Mouse (Mus musculus): ENCODE measurements around the gene Cbarp.

The Cbarp gene

DNA sequence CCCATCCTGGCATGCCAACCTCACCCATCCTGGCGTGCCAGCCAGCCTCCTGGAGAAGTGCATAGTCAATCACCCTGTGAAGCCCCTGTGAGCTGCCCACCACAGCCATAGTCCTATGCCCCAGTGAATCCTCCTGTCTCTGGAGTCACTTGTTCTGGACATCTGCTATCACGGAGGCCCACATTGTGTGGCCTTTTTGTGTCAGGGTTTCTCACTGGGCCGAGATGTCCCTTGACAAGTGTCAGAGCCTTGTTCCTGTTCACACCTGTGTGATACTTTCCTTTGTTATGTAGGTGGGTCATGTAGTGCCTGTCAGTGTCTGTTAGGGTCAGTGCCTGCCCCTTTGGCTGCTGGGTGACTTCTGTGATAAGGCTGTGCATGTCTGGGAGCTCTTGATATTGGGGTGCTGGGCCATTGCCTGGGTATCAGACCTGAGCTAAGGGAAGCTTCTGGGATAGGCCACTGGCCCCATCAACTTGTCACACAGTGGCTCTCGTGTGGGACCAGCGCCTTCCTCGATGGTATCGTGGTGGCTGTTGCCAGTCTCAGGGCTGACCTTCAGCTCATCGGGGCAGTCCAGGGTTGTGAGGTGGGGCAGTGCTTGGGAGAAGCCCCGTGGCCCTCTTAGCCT is 16.6 kb downstream of the Cbarp start:
- DNase-seq (ENCODE audit: low spot score in 2 of 2): no peak

DNA sequence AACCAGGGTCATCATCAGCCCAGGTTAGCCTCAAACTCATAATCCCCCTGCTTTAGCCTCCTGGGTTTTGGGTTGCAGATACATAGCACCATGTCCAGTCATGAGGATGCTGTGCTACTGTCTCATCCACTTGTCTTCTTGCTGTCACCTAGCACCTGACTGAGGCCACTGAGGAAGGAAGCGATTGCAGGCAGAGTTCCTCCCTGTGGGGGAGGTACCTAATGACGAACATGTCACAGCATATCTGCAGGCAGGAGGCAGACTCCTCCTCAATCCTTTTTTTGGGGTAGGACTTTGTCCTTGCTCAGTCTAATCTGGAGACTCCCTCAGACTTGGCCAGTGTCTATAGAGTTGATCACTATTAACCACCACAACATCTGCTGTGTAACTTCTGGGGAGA is 19.0 kb downstream of the Cbarp start:
- DNase-seq (ENCODE audit: low spot score in 2 of 2): no peak

DNA sequence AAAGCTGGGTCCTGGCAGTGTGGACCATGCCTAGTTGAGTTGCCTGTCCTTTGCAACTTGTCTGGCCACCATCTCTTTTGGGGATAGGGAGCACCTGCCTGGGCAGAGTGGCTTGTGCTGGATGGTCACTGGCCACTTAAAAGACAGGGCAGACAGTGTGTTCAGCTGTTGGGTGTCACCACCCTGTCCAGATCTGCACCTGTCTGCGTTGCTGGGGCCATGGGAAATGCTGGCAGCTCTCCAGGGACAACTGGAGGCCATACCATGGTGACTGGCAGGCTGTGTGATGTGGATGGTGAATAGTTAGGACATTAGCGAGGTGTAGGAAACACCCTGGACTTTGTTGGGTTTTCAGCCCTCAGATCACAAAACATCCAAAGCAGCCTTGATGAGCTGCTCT is 20.5 kb downstream of the Cbarp start:
- DNase-seq (ENCODE audit: low spot score in 2 of 2): no peak

DNA sequence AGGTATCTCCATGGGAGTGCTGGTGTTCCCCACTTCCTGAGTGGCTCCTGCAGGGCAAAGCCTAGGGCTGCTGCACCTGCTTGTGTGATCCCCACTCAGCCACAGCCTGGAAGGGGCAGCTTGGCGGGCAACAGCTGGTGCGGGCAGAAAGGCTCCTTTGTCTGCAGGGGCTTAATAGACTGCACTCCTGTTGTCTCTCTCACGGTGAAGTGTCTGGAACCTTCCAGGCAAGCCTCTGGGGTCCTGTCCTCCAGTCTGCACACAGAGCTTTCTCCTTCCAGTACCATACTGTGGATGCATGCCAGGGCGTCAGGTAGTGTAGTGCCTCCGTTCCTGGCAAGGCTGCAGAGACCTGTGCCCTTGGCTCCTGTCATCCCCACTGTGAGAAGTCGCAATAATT is 22.1 kb downstream of the Cbarp start:
- DNase-seq (ENCODE audit: low spot score in 2 of 2): no peak

DNA sequence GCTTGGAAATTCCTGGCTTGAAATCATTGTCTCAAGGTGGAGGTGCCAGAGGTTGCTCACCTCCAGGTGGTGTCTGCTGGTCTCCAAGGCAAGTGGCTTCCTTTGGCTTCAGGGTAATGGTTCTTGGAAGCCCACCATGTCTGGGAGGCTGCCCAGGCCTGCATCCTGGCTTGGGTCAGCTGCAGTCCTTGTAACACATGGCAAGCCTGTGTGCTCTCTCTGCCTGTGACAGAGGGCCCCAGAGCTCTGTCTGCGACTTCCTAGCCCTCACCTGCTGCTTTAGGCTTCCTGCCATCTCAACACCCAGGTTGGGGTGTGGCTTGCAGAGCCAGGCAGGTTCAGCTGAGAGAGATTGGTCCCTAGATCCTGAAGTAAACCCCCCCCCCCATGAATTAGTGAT is 22.9 kb downstream of the Cbarp start:
- DNase-seq (ENCODE audit: low spot score in 2 of 2): no peak

DNA sequence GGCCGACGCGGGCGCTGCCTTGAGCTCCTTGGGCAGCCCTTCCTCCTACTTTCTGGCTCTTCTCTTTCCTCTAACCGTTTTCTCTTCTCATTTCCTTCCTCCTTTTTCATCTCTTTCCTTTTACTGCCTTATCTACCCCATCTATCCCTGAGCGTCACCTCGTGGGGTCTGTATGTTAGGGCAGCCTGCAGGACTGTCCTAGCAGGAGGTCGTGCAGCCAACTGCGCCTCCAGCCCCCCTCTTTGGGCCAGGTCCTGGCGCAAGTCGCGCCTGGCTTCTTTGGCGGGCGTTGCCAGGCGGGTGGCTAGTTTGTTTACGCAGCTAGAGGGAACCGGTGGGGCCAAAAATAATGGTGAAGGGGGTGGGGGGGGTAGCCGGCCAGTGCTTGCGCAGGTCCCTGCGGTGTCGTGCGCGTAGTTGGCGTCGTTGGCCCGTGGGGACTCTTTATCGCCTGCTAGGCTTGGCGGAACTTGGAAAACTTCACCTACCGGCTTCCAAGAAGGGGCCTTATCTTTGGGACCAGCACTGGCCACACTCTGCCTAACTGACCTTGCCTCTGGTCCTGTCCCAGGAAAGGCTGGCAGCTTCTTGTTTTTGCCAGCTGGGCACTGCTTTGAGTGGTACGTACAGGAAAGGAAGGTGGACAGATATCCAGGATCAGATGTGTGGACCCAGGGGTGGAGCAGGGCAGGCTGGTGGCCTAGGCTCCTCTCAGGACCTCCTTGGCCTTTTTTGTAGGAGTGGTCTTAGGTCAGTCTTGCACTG is 23.5 kb downstream of the Cbarp start:
- DNase-seq (ENCODE audit: low spot score in 2 of 2): no peak

DNA sequence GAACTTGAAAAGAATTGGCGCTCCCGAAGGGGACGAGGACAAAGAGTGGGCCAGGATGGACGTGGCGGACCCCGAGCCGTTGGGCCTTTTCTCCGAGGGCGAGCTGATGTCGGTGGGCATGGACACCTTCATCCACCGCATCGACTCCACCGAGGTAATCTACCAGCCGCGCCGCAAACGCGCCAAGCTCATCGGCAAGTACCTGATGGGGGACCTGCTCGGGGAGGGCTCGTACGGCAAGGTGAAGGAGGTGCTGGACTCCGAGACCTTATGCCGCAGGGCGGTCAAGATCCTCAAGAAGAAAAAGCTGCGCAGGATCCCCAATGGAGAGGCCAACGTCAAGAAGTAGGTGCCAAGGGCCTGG is 24.1 kb downstream of the Cbarp start:
- DNase-seq (ENCODE audit: low spot score in 2 of 2): no peak

DNA sequence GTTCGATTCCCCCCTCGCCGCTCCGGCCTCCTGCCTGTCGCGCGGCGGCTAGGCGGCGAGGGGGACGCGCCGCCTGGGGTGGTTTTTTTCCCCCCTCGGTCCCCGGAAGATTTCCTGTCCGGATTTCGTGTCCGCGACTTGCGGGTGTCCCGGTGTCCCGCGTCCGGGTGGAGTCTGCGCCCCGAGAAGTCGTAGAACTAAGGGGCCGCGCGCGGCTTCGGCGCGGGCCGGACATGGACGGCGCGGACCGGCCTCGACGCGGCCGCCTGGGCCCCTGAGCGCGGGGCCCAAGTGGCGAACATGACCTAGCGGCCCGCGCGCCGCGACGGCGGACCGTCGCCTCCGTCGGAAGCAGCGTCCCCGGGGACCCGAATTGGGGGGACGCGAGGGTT is 24.7 kb downstream of the Cbarp start:
- DNase-seq (ENCODE audit: low spot score in 2 of 2): no peak

DNA sequence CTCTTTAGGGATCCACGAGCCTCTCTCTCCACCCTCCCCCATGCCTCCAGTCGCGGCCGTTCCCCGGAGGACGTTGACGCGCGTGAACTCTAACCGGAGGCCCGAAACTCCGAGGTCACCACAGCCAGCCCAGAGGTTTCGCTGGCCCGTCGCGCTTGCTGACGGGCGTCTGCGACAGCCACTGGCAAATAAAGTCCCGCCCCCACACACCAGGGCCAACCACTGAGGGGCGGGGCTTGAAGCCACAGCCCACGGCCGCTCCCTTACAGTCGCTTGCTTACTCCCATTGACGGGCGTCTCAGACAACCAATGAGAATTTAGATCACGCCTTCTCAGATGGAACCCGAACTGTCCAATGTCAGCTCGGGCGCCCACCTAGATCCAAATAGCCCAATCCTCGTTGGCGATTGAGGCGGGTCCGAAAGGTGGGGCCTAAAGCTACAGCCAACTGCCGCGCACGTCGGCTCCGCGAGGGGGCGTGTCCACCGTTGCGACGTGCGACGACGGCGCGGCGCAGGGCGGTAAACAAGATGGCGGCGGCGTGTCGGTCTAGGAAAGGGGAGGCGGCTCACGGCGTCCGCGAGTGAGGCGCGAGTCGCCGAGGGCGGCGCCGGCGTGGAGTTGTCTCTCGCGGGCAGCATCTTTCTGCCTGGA is 25.2 kb downstream of the Cbarp start, which contains the start of gene Stk11:
TSS of gene Stk11 (plus strand) at position 514 of the 654 bp plus-strand sequence.
- peak; percentile 95 to 99 for DNase-seq (ENCODE audit: low spot score in 2 of 2)

DNA sequence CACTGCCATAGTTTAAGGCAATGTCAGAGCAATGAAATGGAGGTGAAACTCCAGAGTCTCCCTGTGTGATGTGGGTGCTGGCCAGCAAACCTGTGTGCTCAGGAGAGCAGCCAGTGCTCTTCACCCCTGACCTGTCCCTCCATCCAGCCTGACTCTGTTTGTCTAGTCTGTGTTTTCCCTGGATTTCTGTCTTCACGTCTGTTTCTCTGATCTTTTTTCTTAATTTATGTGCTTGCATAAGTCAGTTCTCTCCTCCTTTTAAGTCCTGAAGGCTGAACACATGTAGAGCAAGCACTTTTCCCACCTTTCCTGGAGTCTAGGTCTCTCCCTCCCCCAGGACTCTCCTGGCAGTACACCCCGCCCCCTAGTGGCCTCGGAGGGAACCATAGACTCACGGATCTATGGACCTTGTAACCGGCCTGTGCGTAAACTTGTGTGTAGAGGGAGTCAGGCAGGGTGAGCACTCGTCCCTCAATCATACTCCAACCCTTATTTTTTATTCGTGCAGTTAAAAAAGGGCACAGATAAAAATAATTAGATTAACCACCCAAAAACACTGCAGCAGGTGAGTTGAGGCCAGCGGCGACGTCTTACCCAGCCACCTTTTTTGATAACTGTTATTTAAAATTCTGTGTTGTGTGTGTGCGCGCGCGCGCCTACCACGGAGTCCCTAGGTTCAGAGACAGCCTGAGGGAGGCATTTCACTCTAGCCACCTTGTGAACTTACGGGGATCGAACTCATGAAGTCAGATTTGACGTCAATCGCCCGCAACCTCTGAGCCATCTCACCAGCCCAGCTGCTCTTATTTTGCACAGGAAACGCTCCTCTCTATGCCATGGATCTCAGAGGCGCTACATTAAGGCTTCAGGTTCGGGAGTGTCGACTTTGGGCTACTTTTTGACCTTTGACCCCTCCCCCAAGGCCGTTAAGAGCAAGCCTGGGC is 26.0 kb downstream of the Cbarp start:
- peak; percentile 71 to 84 for DNase-seq (ENCODE audit: low spot score in 2 of 2)

DNA sequence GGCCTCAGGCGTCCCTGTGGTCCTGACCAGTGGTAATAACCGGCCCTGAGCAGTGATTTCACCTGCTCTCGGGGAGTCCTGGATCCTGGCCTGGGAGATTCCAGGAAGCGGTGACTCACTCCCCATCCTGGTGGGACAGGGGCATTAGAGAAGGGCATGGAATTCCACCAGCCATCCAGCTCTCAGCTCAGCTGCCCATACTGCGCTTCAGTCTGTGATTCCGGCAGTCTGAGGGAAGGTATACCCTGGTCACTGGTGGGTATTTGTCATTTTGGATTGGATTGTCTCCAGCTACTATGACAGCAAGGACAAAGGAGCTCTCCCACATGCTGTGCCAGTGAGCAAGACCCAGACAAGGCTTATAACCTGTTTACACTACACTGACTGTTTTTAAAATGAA is 33.0 kb downstream of the Cbarp start:
- no peak for DNase-seq (ENCODE audit: low spot score in 2 of 2)

DNA sequence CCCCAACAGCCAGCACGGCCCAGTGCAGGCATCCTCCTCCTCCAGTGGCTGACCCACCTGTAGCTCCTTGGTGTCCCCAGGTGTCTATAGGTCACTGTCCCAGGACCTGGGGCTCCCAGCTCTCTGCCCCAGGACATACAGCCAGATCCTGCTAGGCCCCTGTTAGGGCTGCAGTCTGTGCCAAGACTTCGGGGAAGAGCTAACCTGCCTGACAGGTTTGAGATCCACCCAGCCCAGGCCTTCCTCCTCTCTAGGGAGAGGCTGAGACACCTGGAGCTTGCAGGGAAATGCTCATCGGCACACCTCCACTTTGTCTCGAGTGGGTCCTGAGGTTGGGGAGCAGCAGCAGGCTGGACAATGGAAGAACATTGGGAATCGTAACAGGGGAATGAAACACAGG is 34.7 kb downstream of the Cbarp start:
- no peak for DNase-seq (ENCODE audit: low spot score in 2 of 2)

DNA sequence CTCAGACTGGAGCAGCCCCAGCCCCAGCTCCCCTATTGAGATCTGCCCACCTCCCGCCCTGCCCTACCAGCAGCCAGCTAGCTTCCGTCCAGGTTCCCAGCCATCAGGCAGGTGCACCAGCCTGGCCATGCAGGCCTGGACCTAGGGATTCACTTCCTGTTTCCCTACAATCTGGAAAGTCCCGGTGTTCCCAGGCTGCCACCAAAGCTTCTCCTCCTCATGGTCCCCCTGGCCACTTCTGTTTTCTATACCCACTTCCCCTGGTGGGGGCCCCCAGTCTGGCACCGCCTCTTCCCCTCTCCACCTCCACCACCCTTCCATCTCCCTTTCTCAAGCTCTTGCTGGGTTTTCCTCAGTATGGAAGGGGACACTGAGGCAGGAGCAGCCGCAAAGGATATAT is 35.2 kb downstream of the Cbarp start, which contains the start of gene Sbno2:
TSS of gene Sbno2 (minus strand) at position 112 of the 400 bp plus-strand sequence.
- no peak for DNase-seq (ENCODE audit: low spot score in 2 of 2)

DNA sequence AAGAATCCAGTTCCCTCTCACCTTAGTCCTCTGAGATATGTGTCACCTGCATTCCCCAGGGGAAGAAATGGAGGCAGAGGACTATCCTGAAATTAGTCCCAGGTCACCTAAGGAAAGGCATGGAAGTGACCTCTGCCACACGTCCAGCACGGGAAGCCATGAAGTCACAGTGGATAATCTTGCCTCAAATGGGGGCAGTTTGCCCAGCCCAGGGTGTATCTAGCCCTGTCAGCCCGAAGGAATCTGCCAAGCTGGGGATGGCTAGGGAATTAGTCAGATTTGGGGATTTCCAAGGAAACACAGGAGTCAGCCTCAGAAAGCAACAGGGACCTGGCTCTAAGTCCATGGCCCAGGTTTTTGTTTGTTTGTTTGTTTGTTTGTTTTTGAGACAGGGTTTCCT is 36.5 kb downstream of the Cbarp start:
- no peak for DNase-seq (ENCODE audit: low spot score in 2 of 2)

DNA sequence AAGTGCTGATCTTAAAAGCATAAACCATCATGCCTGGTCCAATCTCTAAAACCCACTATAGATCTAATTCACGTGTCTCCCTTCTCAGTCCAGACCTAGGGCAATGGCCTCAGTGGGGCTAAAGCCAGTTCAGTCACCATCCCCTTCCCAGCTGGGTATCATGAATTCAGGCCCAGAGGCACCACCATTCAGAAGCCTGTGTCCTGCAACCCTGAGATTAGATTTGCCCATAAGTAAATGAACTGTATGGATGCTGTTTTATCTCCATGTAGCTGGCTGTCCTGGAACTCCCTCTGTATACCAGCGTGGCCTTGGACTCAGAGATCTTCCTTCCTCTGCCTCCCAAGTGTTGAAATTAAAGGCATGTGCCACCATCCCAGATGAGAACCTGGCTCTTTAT is 37.6 kb downstream of the Cbarp start:
- DNase-seq (ENCODE audit: low spot score in 2 of 2): no peak

DNA sequence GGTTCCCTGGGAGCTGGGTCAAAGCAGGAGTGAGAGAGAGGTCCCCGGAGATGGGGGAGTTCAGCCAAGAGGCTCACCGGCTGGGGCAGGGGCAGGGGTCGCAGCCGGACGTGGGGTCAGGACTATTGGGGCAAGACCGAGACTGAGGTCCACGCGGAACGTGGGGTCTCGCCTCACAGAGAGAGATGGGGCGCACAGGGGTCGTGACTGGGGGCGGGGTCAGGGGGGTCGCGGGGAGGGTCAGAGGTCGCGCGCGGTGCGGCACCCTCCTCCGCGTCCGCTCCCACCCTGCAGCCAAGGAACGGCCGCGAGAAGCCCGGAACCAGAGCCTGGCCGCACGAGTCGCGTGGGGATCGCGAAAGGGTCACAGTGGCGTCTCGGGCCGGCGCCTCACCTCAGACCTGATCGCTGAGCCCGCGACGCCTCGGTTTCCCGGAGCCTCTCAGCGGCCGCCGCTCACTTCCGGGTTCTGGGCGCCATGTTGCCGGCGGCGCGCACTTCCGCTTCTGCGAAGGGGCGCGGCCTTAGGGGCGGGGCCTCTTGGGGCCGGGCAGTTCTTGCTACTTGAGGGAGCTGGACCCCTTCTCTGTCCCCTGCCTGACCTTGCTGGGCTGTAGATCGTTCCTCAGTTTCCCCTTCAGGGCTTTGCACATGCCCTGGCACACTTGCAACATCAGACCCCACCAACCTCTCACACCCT is 38.3 kb downstream of the Cbarp start:
- peak; percentile 51 to 67 for DNase-seq (ENCODE audit: low spot score in 2 of 2)

DNA sequence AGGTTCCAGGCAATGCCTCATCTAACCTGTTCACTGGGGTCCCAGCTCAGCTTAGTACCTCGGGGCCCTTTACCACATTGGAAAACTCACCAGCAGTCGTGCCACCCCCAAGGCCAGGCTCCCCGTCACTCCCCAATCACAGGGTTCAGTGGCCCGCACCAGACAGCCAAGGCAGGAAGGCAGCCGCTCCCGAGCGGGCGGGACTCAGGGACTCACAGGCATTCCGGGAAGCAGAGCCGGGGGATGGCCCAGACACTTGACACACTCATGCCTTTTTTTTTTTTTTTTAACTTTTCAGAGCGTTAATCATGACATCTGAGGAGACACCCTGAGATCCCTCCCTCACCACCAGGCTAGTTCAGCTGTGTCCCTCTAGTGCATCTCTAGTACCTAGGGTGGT is 39.7 kb downstream of the Cbarp start:
- DNase-seq (ENCODE audit: low spot score in 2 of 2): no peak

DNA sequence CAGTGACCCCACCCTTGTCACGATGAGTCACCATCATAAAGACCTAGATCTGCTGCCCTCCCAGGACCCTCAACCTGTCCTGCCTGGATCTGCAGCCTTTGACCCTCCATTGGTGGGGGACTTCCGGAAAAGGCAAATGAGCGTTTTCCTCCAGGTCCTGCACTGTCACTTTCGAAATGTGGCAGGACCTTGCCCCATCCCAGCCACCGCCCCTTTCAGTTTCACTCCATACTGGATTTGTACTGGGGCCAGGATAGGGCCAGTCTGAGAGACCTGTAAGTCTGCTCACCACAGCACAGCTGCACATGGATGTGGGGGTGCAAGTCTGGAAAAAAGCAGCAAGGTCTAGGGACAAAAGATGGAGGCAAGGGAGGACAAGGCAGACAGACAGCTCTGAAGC is 42.0 kb downstream of the Cbarp start:
- DNase-seq (ENCODE audit: low spot score in 2 of 2): no peak

DNA sequence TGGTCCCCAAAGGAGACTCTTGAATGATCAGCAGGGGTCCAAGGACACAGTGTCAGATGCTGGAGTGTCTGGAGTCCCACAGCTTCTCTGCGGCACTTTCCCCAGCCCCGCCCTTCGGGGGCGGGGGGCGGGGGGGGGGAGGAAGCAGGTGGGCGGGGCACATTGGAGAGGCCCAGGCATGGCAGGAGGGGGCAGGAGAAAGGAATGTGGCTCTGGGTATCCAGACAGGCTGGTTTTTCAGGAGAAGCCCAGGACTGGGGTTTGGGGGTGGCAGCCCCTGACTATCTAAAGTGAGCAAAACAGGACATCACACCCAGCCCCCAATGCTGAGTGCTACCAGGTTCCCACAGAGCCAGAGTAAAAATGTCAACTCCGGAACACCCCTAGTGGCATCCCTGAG is 43.4 kb downstream of the Cbarp start:
- DNase-seq (ENCODE audit: low spot score in 2 of 2): no peak

DNA sequence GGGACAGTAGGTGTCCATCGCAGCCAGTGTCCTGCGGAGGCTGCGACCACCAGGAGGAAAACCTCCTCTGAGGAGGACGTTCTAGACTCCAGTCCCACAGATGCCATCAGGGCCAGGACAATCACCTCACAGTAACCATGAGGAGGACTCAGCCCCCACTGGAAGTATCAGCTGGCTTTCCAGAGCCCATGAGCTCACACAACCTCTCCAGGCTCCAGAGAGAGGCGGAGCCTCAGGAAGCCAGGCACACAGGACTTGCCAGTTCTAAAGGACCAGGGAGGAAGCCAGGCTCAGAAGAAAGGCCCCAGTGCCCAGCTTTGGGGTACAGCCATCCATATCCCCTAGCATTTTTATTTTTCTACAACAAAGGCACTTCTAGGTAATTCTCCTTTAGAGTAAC is 45.1 kb downstream of the Cbarp start:
- DNase-seq (ENCODE audit: low spot score in 2 of 2): no peak

DNA sequence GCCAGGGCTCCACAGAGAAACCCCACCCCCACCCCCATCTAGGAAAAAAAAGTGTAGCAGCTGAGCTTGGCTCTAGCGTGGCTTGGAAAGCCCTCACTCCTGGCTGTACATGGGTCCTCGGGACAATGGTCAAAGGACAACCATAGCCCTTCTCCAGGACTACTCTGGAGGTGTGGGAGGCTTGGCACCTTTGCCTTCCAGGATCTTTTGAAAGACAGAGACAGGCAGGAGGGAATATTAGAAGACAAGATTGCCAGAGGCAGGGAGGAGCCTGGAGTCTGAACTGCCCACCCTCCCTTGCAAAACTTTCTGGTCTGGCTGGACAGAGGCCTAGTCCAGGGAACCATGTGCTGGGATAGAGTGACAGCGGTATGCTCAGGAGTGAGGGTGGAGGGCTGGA is 46.0 kb downstream of the Cbarp start:
- no peak for DNase-seq (ENCODE audit: low spot score in 2 of 2)
